Mouse (Mus musculus) liver, embryonic 12.5 days (tissue): ENCODE results near the gene Mmel1. TPM values are rescaled to one million over a fixed set of nuclear protein-coding genes. Genes with fewer than 3 reads are reported as not detected.

Source experiments
- ATAC-seq: fragments of 200-750 bp; cut with Nextera tagmentation; 2 replicates; pipeline ENCODE4 v1.8.0; 2017; ENCODE audit warnings: moderate number of reproducible peaks, mild to moderate bottlenecking, moderate library complexity
- H3K27ac ChIP-seq: fragments of 300-500 bp; sonication (generic); 2 replicates; pipeline ENCODE4 v1.5.1; 2016; ENCODE audit warnings: mild to moderate bottlenecking
- H3K27me3 ChIP-seq: fragments of 300-500 bp; sonication (generic); replicated peaks from 2 replicates; pipeline ENCODE4 v1.6.1; 2016; ENCODE audit warnings: mild to moderate bottlenecking, moderate library complexity
- H3K36me3 ChIP-seq: fragments of 300-500 bp; sonication (generic); 2 replicates; pipeline ENCODE4 v1.6.1; 2016; ENCODE audit warnings: mild to moderate bottlenecking, moderate library complexity
- H3K4me1 ChIP-seq: fragments of 300-500 bp; sonication (generic); 2 replicates; pipeline ENCODE4 v1.6.1; 2016
- H3K4me2 ChIP-seq: fragments of 300-500 bp; sonication (generic); 2 replicates; pipeline ENCODE4 v1.6.1; 2016; ENCODE audit warnings: mild to moderate bottlenecking, moderate library complexity
- H3K4me3 ChIP-seq: fragments of 300-500 bp; sonication (generic); 2 replicates; pipeline ENCODE4 v1.5.1; 2016; ENCODE audit warnings: mild to moderate bottlenecking, moderate library complexity
- H3K9ac ChIP-seq: fragments of 300-500 bp; sonication (generic); 2 replicates; pipeline ENCODE4 v1.6.1; 2016; ENCODE audit warnings: mild to moderate bottlenecking, moderate library complexity
- H3K9me3 ChIP-seq: fragments of 300-500 bp; sonication (generic); replicated peaks from 2 replicates; pipeline ENCODE4 v1.6.1; 2016; ENCODE audit warnings: mild to moderate bottlenecking, moderate library complexity
- WGBS: fragments of 180-500 bp; shearing (Covaris S2); methylation state at CpG from one replicate; pipeline ENCODE4 v1.1.7; 2016; ENCODE audit not compliant: insufficient replicate concordance; 5-methylcytosine and 5-hydroxymethylcytosine counted together
- polyA plus RNA-seq: library from polyadenylated mRNA; unstranded; fragments of >200 nt; fragmentation: Nextera tagmentation; extraction: Ambion mirVana; gene quantifications from 2 replicates; pipeline ENCODE4 v1.2.1, GENCODE M21; 2016

The Mmel1 gene
- polyA plus RNA-seq, 1 experiment from 2014 or later = 1.7 TPM

DNA sequence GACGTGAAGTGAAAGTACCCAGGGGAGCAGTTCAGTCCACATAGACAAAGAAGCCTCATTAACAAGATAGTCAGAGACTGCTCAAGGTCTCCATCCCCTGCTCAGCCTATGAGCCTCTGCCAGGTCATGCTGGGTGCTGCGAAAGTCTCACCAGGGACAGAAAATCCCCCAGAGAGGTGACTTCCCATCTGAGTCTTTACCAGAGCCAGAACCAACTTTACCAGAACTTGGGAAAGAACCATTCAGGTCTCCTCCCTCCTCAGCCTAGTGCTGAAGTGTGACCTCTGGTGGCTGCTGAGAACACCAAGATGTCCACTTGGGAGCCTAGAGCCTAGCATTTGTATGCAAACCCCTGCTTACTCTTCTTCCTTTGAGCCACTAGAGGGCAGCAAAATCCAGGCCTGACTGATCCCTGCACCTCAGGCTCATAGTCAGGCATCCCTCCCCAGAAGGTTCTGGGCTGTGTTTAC is 74.8 kb downstream of the Mmel1 start:
- H3K9ac ChIP-seq = peak overlapping the region; percentile 25; the same call in 1 of the 2 replicates
- WGBS = 19% methylated on average over 2 of the region's 2 CpGs
- ATAC-seq = peak; percentile 85

More for the DNA sequence above, 74.8 kb downstream of the Mmel1 start:
- Histone ChIP-seq H3K36me3 (no peaks in the 10 kb centered on the region), H3K4me2 (no peak overlapping the region), H3K9me3 (no peaks in the 10 kb centered on the region), H3K4me1 (peaks cover 17% of the 10 kb centered on the region), H3K27ac (peak overlapping the region; percentile 52), H3K27me3 (peaks cover 65% of the 10 kb centered on the region), H3K4me3 (no peak overlapping the region)

Other genes starting within 250 kb of the Mmel1 start
- 2.4 and 2.7 TPM in 2 replicates for gene Prdm16, start 232.7 kb upstream of the Mmel1 start, polyA plus RNA-seq
- gene Actrt2, start 201.7 kb upstream of the Mmel1 start, polyA plus RNA-seq = not detected in 2 replicates
- not detected in 2 replicates for gene Ttc34, start 32.1 kb upstream of the Mmel1 start, polyA plus RNA-seq
- gene Fam213b, start 29.6 kb downstream of the Mmel1 start, polyA plus RNA-seq = 10.2 and 11.3 TPM in 2 replicates
- gene Tnfrsf14, start 59.0 kb downstream of the Mmel1 start, polyA plus RNA-seq = 62.9 and 65.0 TPM in 2 replicates
- 0.12 TPM in 1 of 2 replicates, not detected in the other for gene Hes5, start 91.3 kb downstream of the Mmel1 start, polyA plus RNA-seq
- 33.4 and 34.0 TPM in 2 replicates for gene Pank4, start 94.5 kb downstream of the Mmel1 start, polyA plus RNA-seq
- 0.24 TPM in 1 of 2 replicates, not detected in the other for gene Plch2, start 187.2 kb downstream of the Mmel1 start, polyA plus RNA-seq
- 10.3 TPM in 2 replicates for gene Pex10, start 197.4 kb downstream of the Mmel1 start, polyA plus RNA-seq
- 107 and 109 TPM in 2 replicates for gene Rer1, start 216.8 kb downstream of the Mmel1 start, polyA plus RNA-seq
- gene Morn1, start 217.0 kb downstream of the Mmel1 start, polyA plus RNA-seq = 2.0 and 2.1 TPM in 2 replicates